Mouse (Mus musculus): ENCODE measurements around the gene Slc37a1. TPM values are rescaled to one million over a fixed set of nuclear protein-coding genes. Genes with fewer than 3 reads are reported as not detected.

Gene Slc37a1
- 5.5 TPM in 2 replicates for polyA plus RNA-seq (2016; fragmentation: Nextera tagmentation; extraction: Ambion mirVana)

DNA sequence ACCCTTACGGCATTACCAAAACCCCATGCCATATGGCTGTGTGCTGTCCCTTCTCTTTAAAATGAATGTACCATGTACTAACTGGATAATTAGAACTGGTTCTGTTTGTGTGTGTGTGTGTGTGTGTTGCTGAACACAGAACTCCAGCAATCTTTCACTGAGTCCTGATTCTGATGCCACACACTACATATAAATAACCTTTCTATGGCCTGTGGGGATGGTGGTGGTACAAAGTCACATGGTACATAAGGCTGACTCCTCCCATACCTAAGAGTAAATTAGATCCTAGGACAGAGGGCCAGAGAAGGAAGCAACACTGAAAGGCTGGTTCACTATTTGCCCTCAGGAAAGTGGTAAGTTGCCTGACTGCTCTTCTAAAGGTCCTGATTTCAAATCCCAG is at the start of gene Slc37a1:
TSS of gene Slc37a1 (plus strand) at position 301 of the 400 bp plus-strand sequence.
- no peak within 1 kb of the TSS for H3K4me3 ChIP-seq
- no peaks in the 10 kb centered on the region for H3K9me3 ChIP-seq (replicated peaks)
- WGBS: 95% methylated on average over 1 of the region's 1 CpGs
- no peak for ATAC-seq (ENCODE audit: insufficient number of reproducible peaks, low FRiP score)
- H3K4me1 ChIP-seq (replicated peaks): 0 out of 2 replicates have a peak, but pooled peaks cover 3% of the 10 kb centered on the region
- no peak within 1 kb of the TSS for H3K4me2 ChIP-seq
- H3K27me3 ChIP-seq (replicated peaks): 0 out of 2 replicates have a peak, but pooled peaks cover 3% of the 10 kb centered on the region
- H3K27ac ChIP-seq (ENCODE audit: poor library complexity, severe bottlenecking): no peak within 1 kb of the TSS
- H3K9ac ChIP-seq: 0 out of 2 replicates have a peak within 1 kb of the TSS, but pooled peaks have one; percentile 30
- H3K36me3 ChIP-seq: no peaks in the 10 kb centered on the region

DNA sequence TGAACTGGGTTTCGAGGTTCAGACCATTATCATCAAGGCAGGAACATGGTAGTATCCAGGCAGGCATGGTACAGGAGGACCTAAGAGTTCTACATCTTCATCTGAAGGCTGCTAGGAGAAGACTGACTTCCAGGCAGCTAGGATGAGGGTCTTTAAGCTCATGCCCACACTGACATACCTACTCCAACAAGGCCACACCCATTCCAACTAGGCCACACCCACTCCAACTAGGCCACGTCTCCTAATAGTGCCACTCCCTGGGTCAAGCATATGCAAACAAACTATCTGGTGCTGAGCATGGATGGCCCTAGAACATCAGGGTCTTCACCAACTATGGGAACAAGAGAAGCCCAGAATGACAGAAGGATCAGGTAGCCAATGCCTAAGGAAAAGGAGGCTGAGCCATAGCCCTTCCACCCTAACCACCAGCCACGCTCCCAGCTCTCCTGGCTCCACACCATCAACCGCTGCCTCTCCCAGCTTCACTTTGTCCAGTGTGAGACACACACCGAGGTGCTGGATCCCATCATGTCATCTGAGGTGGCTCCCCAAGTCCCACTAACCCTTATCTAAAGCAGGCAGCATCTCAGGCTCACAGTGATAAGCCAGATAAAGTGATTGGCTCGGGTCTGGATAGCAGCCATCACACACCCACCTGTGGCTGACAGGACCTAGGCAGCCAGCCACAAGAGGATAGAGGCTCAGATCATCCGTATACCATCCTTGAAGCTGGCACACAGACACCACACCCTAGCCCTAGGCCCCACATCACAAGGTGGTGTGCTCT is 48.2 kb upstream of the Slc37a1 start:
- ATAC-seq (ENCODE audit: insufficient number of reproducible peaks, low FRiP score): no peak
- H3K4me2 ChIP-seq: no peak overlapping the region

DNA sequence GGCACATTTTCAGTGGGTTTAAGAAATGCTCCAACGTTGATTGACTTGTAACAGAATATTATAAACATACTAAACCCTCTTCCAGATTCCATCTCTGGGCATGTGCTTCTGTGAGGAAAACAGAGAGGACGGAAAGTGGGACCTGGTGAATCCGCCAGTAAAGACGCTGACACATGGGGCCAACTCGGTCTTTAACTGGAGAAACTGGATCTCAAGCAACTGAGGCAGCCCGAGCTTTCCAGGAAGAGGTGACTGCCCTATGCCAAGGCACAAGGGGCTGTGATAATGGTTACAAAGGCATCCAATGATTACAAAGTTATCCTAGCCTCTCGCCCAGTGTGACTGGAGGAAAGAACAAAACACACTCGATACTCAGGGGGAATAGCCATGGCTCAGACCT is 45.4 kb upstream of the Slc37a1 start:
- H3K4me2 ChIP-seq: no peak overlapping the region
- H3K36me3 ChIP-seq: no peaks in the 10 kb centered on the region
- no peaks in the 10 kb centered on the region; the same call in 1 of the 2 replicates for H3K27me3 ChIP-seq (replicated peaks)
- peaks cover 8% of the 10 kb centered on the region for H3K4me1 ChIP-seq (replicated peaks)
- H3K9ac ChIP-seq: no peak overlapping the region
- H3K4me3 ChIP-seq: no peak overlapping the region
- WGBS: 75% methylated on average over 8 of the region's 8 CpGs
- no peak overlapping the region for H3K27ac ChIP-seq (ENCODE audit: poor library complexity, severe bottlenecking)
- peaks cover 5% of the 10 kb centered on the region for H3K9me3 ChIP-seq (replicated peaks)
- ATAC-seq (ENCODE audit: insufficient number of reproducible peaks, low FRiP score): no peak

More for the DNA sequence above, 48.2 kb upstream of the Slc37a1 start:
- H3K27ac ChIP-seq (ENCODE audit: poor library complexity, severe bottlenecking): no peak overlapping the region
- H3K4me3 ChIP-seq: no peak overlapping the region
- no peaks in the 10 kb centered on the region; the same call in 1 of the 2 replicates for H3K27me3 ChIP-seq (replicated peaks)
- H3K4me1 ChIP-seq (replicated peaks): no peaks in the 10 kb centered on the region
- H3K36me3 ChIP-seq: no peaks in the 10 kb centered on the region
- no peak overlapping the region for H3K9ac ChIP-seq
- no peaks in the 10 kb centered on the region for H3K9me3 ChIP-seq (replicated peaks)
- 70% methylated on average over 7 of the region's 7 CpGs for WGBS

DNA sequence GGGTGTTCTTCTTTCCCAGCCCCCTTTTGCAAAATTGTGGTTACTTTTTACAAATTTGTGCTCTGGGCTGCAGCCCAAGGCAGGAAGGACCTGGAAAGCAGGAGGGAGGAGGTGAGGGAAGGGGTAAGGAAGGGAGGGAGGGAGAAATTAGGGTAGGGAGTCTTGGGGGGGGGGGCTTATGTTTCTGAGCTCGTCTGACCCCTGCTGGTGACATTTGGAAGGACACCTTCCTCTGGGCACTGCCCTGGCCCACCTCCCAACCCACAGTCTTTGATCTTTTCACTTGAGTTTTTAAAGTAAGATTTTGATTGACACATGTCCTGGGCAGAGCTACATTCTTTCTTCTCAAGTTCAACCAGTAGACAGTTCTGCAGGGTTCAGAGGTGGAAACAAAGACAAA is 43.8 kb upstream of the Slc37a1 start:
- Histone ChIP-seq H3K27me3 (replicated peaks) (no peaks in the 10 kb centered on the region; the same call in 1 of the 2 replicates), H3K9ac (no peak overlapping the region), H3K9me3 (replicated peaks) (peaks cover 5% of the 10 kb centered on the region), H3K4me2 (no peak overlapping the region), H3K4me3 (no peak overlapping the region), H3K4me1 (replicated peaks) (peaks cover 8% of the 10 kb centered on the region), H3K36me3 (no peaks in the 10 kb centered on the region), H3K27ac (ENCODE audit: poor library complexity, severe bottlenecking) (no peak overlapping the region)
- no peak for ATAC-seq (ENCODE audit: insufficient number of reproducible peaks, low FRiP score)
- WGBS: 0% methylated on average over 1 of the region's 1 CpGs

DNA sequence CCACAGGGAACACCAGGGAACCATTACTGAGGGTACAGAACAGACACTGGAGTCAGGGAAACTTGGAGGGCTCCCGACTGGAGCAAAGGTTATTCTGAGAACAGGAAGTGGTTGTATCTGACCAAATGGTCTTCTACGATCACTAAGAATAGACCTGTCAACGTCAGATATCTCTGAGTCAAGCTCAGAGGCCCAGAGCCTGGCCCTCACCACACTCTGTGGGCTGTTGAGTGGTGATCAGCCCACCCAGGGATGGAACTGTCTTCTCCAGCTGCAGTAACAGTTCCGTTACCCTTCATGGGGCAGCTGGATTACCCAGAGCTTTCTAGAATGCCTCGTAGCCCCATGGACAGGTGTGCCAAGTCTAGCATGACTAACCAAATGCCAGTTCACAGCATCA is 41.3 kb upstream of the Slc37a1 start:
- Histone ChIP-seq H3K9me3 (replicated peaks) (peaks cover 5% of the 10 kb centered on the region), H3K4me2 (no peak overlapping the region), H3K9ac (no peak overlapping the region), H3K36me3 (no peaks in the 10 kb centered on the region), H3K4me3 (no peak overlapping the region), H3K27ac (ENCODE audit: poor library complexity, severe bottlenecking) (no peak overlapping the region), H3K27me3 (replicated peaks) (peaks cover 5% of the 10 kb centered on the region; the same call in 1 of the 2 replicates), H3K4me1 (replicated peaks) (peaks cover 8% of the 10 kb centered on the region)
- WGBS: 26% methylated on average over 5 of the region's 5 CpGs
- no peak for ATAC-seq (ENCODE audit: insufficient number of reproducible peaks, low FRiP score)

DNA sequence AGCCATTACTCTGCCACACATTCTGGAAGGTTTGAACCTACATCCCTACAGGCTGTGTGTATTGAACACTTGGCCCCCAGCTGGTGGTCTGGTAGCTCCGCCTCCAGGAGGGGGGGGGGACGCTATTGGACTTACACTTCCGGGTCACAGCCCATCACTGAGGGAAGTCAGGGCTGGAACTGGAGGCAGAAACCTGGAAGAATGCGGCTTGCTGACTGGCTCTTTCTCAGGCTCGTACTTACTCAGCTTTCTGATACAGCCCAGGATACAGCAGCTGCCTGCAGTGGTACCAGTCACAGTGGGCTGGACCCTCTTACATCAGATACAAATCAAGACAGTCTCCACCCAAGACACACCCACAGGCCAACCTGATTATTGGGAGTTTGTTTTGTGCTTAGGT is 39.4 kb upstream of the Slc37a1 start:
- Histone ChIP-seq H3K9ac (no peak overlapping the region), H3K9me3 (replicated peaks) (peaks cover 5% of the 10 kb centered on the region), H3K27ac (ENCODE audit: poor library complexity, severe bottlenecking) (no peak overlapping the region), H3K36me3 (no peaks in the 10 kb centered on the region), H3K4me1 (replicated peaks) (peaks cover 8% of the 10 kb centered on the region), H3K27me3 (replicated peaks) (0 out of 2 replicates have a peak, but pooled peaks cover 5% of the 10 kb centered on the region), H3K4me3 (no peak overlapping the region), H3K4me2 (no peak overlapping the region)
- ATAC-seq (ENCODE audit: insufficient number of reproducible peaks, low FRiP score): no peak
- 25% methylated on average over 5 of the region's 5 CpGs for WGBS

- Histone ChIP-seq H3K4me1 (replicated peaks) (no peaks in the 10 kb centered on the region), H3K4me2 (no peak overlapping the region), H3K9me3 (replicated peaks) (no peaks in the 10 kb centered on the region), H3K9ac (no peak overlapping the region), H3K4me3 (no peak overlapping the region), H3K27ac (ENCODE audit: poor library complexity, severe bottlenecking) (no peak overlapping the region), H3K27me3 (replicated peaks) (0 out of 2 replicates have a peak, but pooled peaks cover 7% of the 10 kb centered on the region), H3K36me3 (no peaks in the 10 kb centered on the region)
- no peak for ATAC-seq (ENCODE audit: insufficient number of reproducible peaks, low FRiP score)
- WGBS: 49% methylated on average over 5 of the region's 5 CpGs
Observed at GRCm38 (mm10) chr17:31253951-31254350, 32.6 kb upstream of the Slc37a1 start.

- Histone ChIP-seq H3K36me3 (no peaks in the 10 kb centered on the region), H3K27me3 (replicated peaks) (0 out of 2 replicates have a peak, but pooled peaks cover 7% of the 10 kb centered on the region), H3K4me2 (no peak overlapping the region), H3K4me3 (no peak overlapping the region), H3K9me3 (replicated peaks) (no peaks in the 10 kb centered on the region), H3K27ac (ENCODE audit: poor library complexity, severe bottlenecking) (no peak overlapping the region), H3K9ac (no peak overlapping the region), H3K4me1 (replicated peaks) (no peaks in the 10 kb centered on the region)
- ATAC-seq (ENCODE audit: insufficient number of reproducible peaks, low FRiP score): no peak
- WGBS: 21% methylated on average over 9 of the region's 9 CpGs
Observed at GRCm38 (mm10) chr17:31254463-31254931, 32.1 kb upstream of the Slc37a1 start.

DNA sequence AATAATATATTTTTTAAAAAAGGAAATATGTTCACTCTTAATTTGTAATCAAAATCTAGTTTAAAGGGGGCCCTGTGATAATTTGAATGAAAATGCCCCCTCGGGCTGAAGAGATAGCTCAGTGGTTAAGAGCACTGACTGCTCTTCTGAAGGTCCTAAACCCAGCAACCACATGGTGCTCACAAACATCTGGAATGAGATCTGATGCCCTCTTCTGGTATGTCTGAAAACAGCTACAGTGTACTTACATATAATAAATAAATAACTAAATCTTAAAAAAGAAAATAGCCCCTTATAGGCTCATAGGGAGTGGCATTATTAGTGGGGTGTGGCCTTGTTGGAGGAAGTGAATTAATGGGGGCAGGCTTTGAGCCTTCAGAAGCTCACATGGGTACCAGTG is 29.4 kb upstream of the Slc37a1 start:
- ATAC-seq (ENCODE audit: insufficient number of reproducible peaks, low FRiP score): no peak
- WGBS: 78% methylated on average over 1 of the region's 1 CpGs
- Histone ChIP-seq H3K4me3 (no peak overlapping the region), H3K36me3 (no peaks in the 10 kb centered on the region), H3K27ac (ENCODE audit: poor library complexity, severe bottlenecking) (no peak overlapping the region), H3K9ac (no peak overlapping the region), H3K4me2 (no peak overlapping the region), H3K9me3 (replicated peaks) (no peaks in the 10 kb centered on the region), H3K4me1 (replicated peaks) (no peaks in the 10 kb centered on the region), H3K27me3 (replicated peaks) (0 out of 2 replicates have a peak, but pooled peaks cover 7% of the 10 kb centered on the region)

- H3K27me3 ChIP-seq (replicated peaks): 0 out of 2 replicates have a peak, but pooled peaks cover 7% of the 10 kb centered on the region
- H3K36me3 ChIP-seq: no peaks in the 10 kb centered on the region
- WGBS: 83% methylated on average over 12 of the region's 12 CpGs
- H3K27ac ChIP-seq (ENCODE audit: poor library complexity, severe bottlenecking): no peak overlapping the region
- H3K9ac ChIP-seq: no peak overlapping the region
- H3K9me3 ChIP-seq (replicated peaks): no peaks in the 10 kb centered on the region
- ATAC-seq (ENCODE audit: insufficient number of reproducible peaks, low FRiP score): no peak
- H3K4me3 ChIP-seq: no peak overlapping the region
- H3K4me2 ChIP-seq: no peak overlapping the region
- no peaks in the 10 kb centered on the region for H3K4me1 ChIP-seq (replicated peaks)
Observed at GRCm38 (mm10) chr17:31257898-31258297, 28.7 kb upstream of the Slc37a1 start.

GRCm38 (mm10) chr17:31258310-31258865 is 28.2 kb upstream of the Slc37a1 start:
- WGBS: 76% methylated on average over 9 of the region's 9 CpGs
- ATAC-seq (ENCODE audit: insufficient number of reproducible peaks, low FRiP score): no peak
- H3K27me3 ChIP-seq (replicated peaks): 0 out of 2 replicates have a peak, but pooled peaks cover 7% of the 10 kb centered on the region

More at GRCm38 (mm10) chr17:31258310-31258865, 28.2 kb upstream of the Slc37a1 start:
- H3K4me1 ChIP-seq (replicated peaks): no peaks in the 10 kb centered on the region
- no peak overlapping the region for H3K27ac ChIP-seq (ENCODE audit: poor library complexity, severe bottlenecking)
- no peak overlapping the region for H3K9ac ChIP-seq
- H3K4me2 ChIP-seq: no peak overlapping the region
- no peak overlapping the region for H3K4me3 ChIP-seq
- no peaks in the 10 kb centered on the region for H3K36me3 ChIP-seq
- H3K9me3 ChIP-seq (replicated peaks): no peaks in the 10 kb centered on the region
